Mouse (Mus musculus) cerebellum, postnatal 25 days (tissue): Measurements from ENCODE around the gene Nubpl.

Experiments used
- DNase-seq, 2 experiments: peaks; one replicate each; pipeline ENCODE4 v3.0.0; 2021; ENCODE audit warnings: mixed read lengths in 2 of 2

Gene Nubpl

GRCm38 (mm10) chr12:52247438-52247837 is 149.9 kb downstream of the Nubpl start:
- no peak for DNase-seq

- no peak for DNase-seq
These were observed 151.0 kb downstream of the Nubpl start for GRCm38 (mm10) chr12:52248531-52248930.

GRCm38 (mm10) chr12:52254089-52254488 is 156.6 kb downstream of the Nubpl start:
- DNase-seq: no peak

- DNase-seq: no peak
These were observed 170.6 kb downstream of the Nubpl start for GRCm38 (mm10) chr12:52268131-52268530.

GRCm38 (mm10) chr12:52272828-52273227 is 175.3 kb downstream of the Nubpl start:
- no peak for DNase-seq

- DNase-seq: no peak
These were observed 178.8 kb downstream of the Nubpl start for GRCm38 (mm10) chr12:52276320-52276719.

GRCm38 (mm10) chr12:52281232-52281631 is 183.7 kb downstream of the Nubpl start:
- no peak for DNase-seq

GRCm38 (mm10) chr12:52284471-52284870 is 186.9 kb downstream of the Nubpl start:
- DNase-seq: no peak

GRCm38 (mm10) chr12:52286802-52287201 is 189.3 kb downstream of the Nubpl start:
- DNase-seq: no peak

- no peak for DNase-seq
These were observed 191.0 kb downstream of the Nubpl start for GRCm38 (mm10) chr12:52288537-52288936.

- no peak for DNase-seq
These were observed 191.5 kb downstream of the Nubpl start for GRCm38 (mm10) chr12:52288941-52289567.

GRCm38 (mm10) chr12:52289594-52289993 is 192.1 kb downstream of the Nubpl start:
- no peak for DNase-seq

- DNase-seq: no peak
These were observed 196.4 kb downstream of the Nubpl start for GRCm38 (mm10) chr12:52293931-52294330.

GRCm38 (mm10) chr12:52297988-52298387 is 200.5 kb downstream of the Nubpl start:
- DNase-seq: no peak

- no peak for DNase-seq
These were observed 201.1 kb downstream of the Nubpl start for GRCm38 (mm10) chr12:52298683-52299082.

GRCm38 (mm10) chr12:52302961-52303360 is 205.4 kb downstream of the Nubpl start:
- DNase-seq: no peak

- no peak for DNase-seq
These were observed 208.8 kb downstream of the Nubpl start for GRCm38 (mm10) chr12:52306348-52306747.

- no peak for DNase-seq
These were observed 209.9 kb downstream of the Nubpl start for GRCm38 (mm10) chr12:52307331-52307982.

GRCm38 (mm10) chr12:52308628-52309027 is 211.1 kb downstream of the Nubpl start:
- DNase-seq: no peak

- no peak for DNase-seq
These were observed 217.3 kb downstream of the Nubpl start for GRCm38 (mm10) chr12:52314818-52315217.

- DNase-seq: no peak
These were observed 220.1 kb downstream of the Nubpl start for GRCm38 (mm10) chr12:52317635-52318034.

GRCm38 (mm10) chr12:52318426-52318825 is 220.9 kb downstream of the Nubpl start:
- no peak for DNase-seq

GRCm38 (mm10) chr12:52319156-52319555 is 221.6 kb downstream of the Nubpl start:
- DNase-seq: no peak

GRCm38 (mm10) chr12:52328488-52328887 is 231.0 kb downstream of the Nubpl start:
- DNase-seq: no peak
